Mouse (Mus musculus): Measurements from ENCODE around the gene Psmd14.

DNA sequence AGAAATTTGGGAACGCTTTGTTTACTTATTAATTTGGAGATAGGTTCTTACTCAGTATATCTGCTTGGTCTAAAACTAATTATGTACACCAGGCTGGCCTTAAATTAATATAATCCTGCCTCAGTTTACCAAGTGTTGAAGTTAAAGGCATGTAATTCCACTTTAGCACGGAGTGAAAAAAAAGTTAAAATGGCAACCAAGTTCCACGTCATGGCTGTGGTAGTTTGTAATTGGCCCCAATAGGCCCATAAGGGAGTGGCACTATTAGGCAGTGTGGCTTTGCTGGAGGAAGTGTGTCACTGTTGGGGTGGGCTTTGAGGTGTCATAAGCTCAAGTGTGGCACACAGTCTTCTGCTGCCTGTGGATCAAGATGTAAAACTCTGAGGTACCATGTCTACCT lies 1.0 kb downstream of the Psmd14 start:
- TF ChIP-seq MAX (IDR thresholded peaks at IDR 0.05): no peak
- no peak for TF ChIP-seq CTCF (IDR thresholded peaks at IDR 0.05; ENCODE audit: control insufficient read depth, insufficient read depth, insufficient read length)
- no peak for TF ChIP-seq FOSL1 (IDR thresholded peaks at IDR 0.05; ENCODE audit: insufficient read depth, low read length, poor library complexity, severe bottlenecking)
